Mouse (Mus musculus) heart, embryonic 11.5 days (tissue): ENCODE data around the gene Gstk1. TPM values are rescaled to one million over a fixed set of nuclear protein-coding genes. Genes with fewer than 3 reads are reported as not detected.

Experiments
- ATAC-seq: fragments of 200-750 bp; cut with Nextera tagmentation; replicated peaks from 2 replicates; pipeline ENCODE4 v1.8.0; 2017; ENCODE audit warnings: moderate library complexity; ENCODE audit not compliant: insufficient number of reproducible peaks, low FRiP score, low TSS enrichment
- H3K27ac ChIP-seq: fragments of 300-500 bp; sonication (generic); 2 replicates; pipeline ENCODE4 v1.5.1; 2014; ENCODE audit warnings: mild to moderate bottlenecking, low read depth, low read length
- H3K27me3 ChIP-seq: fragments of 300-500 bp; sonication (generic); 2 replicates; pipeline ENCODE4 v1.6.1; 2014; ENCODE audit warnings: mild to moderate bottlenecking, low read length, mixed read lengths; ENCODE audit not compliant: control insufficient read depth, insufficient read depth
- H3K36me3 ChIP-seq: fragments of 300-500 bp; sonication (generic); 2 replicates; pipeline ENCODE4 v1.6.1; 2014; ENCODE audit warnings: mild to moderate bottlenecking, low read length, moderate library complexity, mixed read lengths; ENCODE audit not compliant: control insufficient read depth, insufficient read depth
- H3K4me1 ChIP-seq: fragments of 300-500 bp; sonication (generic); 2 replicates; pipeline ENCODE4 v1.6.1; 2014; ENCODE audit warnings: low read length; ENCODE audit not compliant: control insufficient read depth, insufficient read depth
- H3K4me2 ChIP-seq: fragments of 300-500 bp; sonication (generic); 2 replicates; pipeline ENCODE4 v1.6.1; 2014; ENCODE audit warnings: mild to moderate bottlenecking, moderate library complexity
- H3K4me3 ChIP-seq: fragments of 300-500 bp; sonication (generic); 2 replicates; pipeline ENCODE4 v1.5.1; 2014; ENCODE audit warnings: low read depth, low read length
- H3K9ac ChIP-seq: fragments of 300-500 bp; sonication (generic); 2 replicates; pipeline ENCODE4 v1.6.1; 2014; ENCODE audit warnings: mild to moderate bottlenecking, low read depth, low read length, moderate library complexity
- H3K9me3 ChIP-seq: fragments of 300-500 bp; sonication (generic); replicated peaks from 2 replicates; pipeline ENCODE4 v1.6.1; 2016; ENCODE audit warnings: low read length; ENCODE audit not compliant: control insufficient read depth
- WGBS: fragments of 180-500 bp; shearing (Covaris S2); extraction: QIAGEN DNeasy Blood & Tissue Kit; methylation state at CpG from one replicate; pipeline ENCODE4 v1.1.7; 2014; ENCODE audit not compliant: insufficient replicate concordance; 5-methylcytosine and 5-hydroxymethylcytosine counted together
- polyA plus RNA-seq: library from polyadenylated mRNA; unstranded; fragments of >200 nt; fragmentation: Nextera tagmentation; extraction: Ambion mirVana; gene quantifications from 2 replicates; pipeline ENCODE4 v1.2.1, GENCODE M21; 2014

Gene Gstk1
- polyA plus RNA-seq, 1 experiment from 2014 or later, result 14.7 TPM

- Histone ChIP-seq H3K27me3 (no peaks in the 10 kb centered on the region), H3K27ac (no peak overlapping the region), H3K4me1 (no peaks in the 10 kb centered on the region), H3K9me3 (no peaks in the 10 kb centered on the region), H3K4me2 (no peak overlapping the region), H3K36me3 (no peaks in the 10 kb centered on the region), H3K9ac (no peak overlapping the region), H3K4me3 (no peak overlapping the region)
- WGBS, result 78% methylated on average over 3 of the region's 3 CpGs
- ATAC-seq, result no peak
Observed at GRCm38 (mm10) chr6:42231191-42231590, 14.5 kb upstream of the Gstk1 start.

- WGBS, result 63% methylated on average over 6 of the region's 6 CpGs
- Histone ChIP-seq H3K4me1 (no peaks in the 10 kb centered on the region), H3K4me2 (no peak overlapping the region), H3K27me3 (no peaks in the 10 kb centered on the region), H3K9ac (no peak overlapping the region), H3K27ac (no peak overlapping the region), H3K36me3 (no peaks in the 10 kb centered on the region), H3K4me3 (no peak overlapping the region), H3K9me3 (no peaks in the 10 kb centered on the region)
- ATAC-seq, result no peak
Observed at GRCm38 (mm10) chr6:42237276-42237805, 8.4 kb upstream of the Gstk1 start.

- no peak overlapping the region for H3K4me3 ChIP-seq
- H3K36me3 ChIP-seq, result no peaks in the 10 kb centered on the region
- H3K4me1 ChIP-seq, result peaks cover 5% of the 10 kb centered on the region; the same call in 1 of the 2 replicates
- ATAC-seq, result no peak
- WGBS, result 80% methylated on average over 6 of the region's 6 CpGs
- no peak overlapping the region for H3K9ac ChIP-seq
- no peak overlapping the region for H3K27ac ChIP-seq
- H3K4me2 ChIP-seq, result no peak overlapping the region
- H3K9me3 ChIP-seq, result no peaks in the 10 kb centered on the region
- H3K27me3 ChIP-seq, result peaks cover 1% of the 10 kb centered on the region; the same call in 1 of the 2 replicates
Observed at GRCm38 (mm10) chr6:42241311-42242045, 4.3 kb upstream of the Gstk1 start.

GRCm38 (mm10) chr6:42247173-42247572 lies 1.4 kb downstream of the Gstk1 start:
- H3K27ac ChIP-seq, result no peak overlapping the region
- H3K9me3 ChIP-seq, result no peaks in the 10 kb centered on the region
- WGBS, result 12% methylated on average over 8 of the region's 8 CpGs
- no peaks in the 10 kb centered on the region for H3K36me3 ChIP-seq
- H3K9ac ChIP-seq, result no peak overlapping the region
- H3K4me1 ChIP-seq, result peaks cover 6% of the 10 kb centered on the region; the same call in 1 of the 2 replicates
- no peak overlapping the region for H3K4me2 ChIP-seq
- peaks cover 6% of the 10 kb centered on the region; the same call in 1 of the 2 replicates for H3K27me3 ChIP-seq
- no peak overlapping the region for H3K4me3 ChIP-seq
- ATAC-seq, result no peak

GRCm38 (mm10) chr6:42247981-42248380 lies 2.2 kb downstream of the Gstk1 start:
- 89% methylated on average over 1 of the region's 1 CpGs for WGBS
- H3K4me1 ChIP-seq, result peaks cover 6% of the 10 kb centered on the region; the same call in 1 of the 2 replicates
- H3K36me3 ChIP-seq, result no peaks in the 10 kb centered on the region
- H3K4me2 ChIP-seq, result no peak overlapping the region
- H3K27ac ChIP-seq, result no peak overlapping the region
- no peak overlapping the region for H3K9ac ChIP-seq
- H3K9me3 ChIP-seq, result no peaks in the 10 kb centered on the region
- H3K4me3 ChIP-seq, result no peak overlapping the region
- H3K27me3 ChIP-seq, result peaks cover 6% of the 10 kb centered on the region; the same call in 1 of the 2 replicates
- ATAC-seq, result no peak

- no peak overlapping the region for H3K4me2 ChIP-seq
- H3K4me3 ChIP-seq, result no peak overlapping the region
- 75% methylated on average over 4 of the region's 4 CpGs for WGBS
- peaks cover 1% of the 10 kb centered on the region; the same call in 1 of the 2 replicates for H3K27me3 ChIP-seq
- no peaks in the 10 kb centered on the region for H3K36me3 ChIP-seq
- no peak overlapping the region for H3K9ac ChIP-seq
- no peak for ATAC-seq
- H3K27ac ChIP-seq, result no peak overlapping the region
- H3K4me1 ChIP-seq, result no peaks in the 10 kb centered on the region
- no peaks in the 10 kb centered on the region for H3K9me3 ChIP-seq
Observed at GRCm38 (mm10) chr6:42251791-42252190, 6.1 kb downstream of the Gstk1 start.

- no peak for ATAC-seq
- 67% methylated on average over 2 of the region's 2 CpGs for WGBS
- H3K27me3 ChIP-seq, result no peaks in the 10 kb centered on the region
- H3K4me1 ChIP-seq, result no peaks in the 10 kb centered on the region
- no peaks in the 10 kb centered on the region for H3K36me3 ChIP-seq
- no peak overlapping the region for H3K27ac ChIP-seq
- H3K4me3 ChIP-seq, result no peak overlapping the region
- no peaks in the 10 kb centered on the region for H3K9me3 ChIP-seq
- H3K4me2 ChIP-seq, result no peak overlapping the region
- no peak overlapping the region for H3K9ac ChIP-seq
Observed at GRCm38 (mm10) chr6:42253103-42253502, 7.4 kb downstream of the Gstk1 start.

- 18% methylated on average over 11 of the region's 11 CpGs for WGBS
- ATAC-seq, result no peak; the same call in 1 of the 2 replicates
Observed at GRCm38 (mm10) chr6:42257303-42257863, 11.6 kb downstream of the Gstk1 start.

More at GRCm38 (mm10) chr6:42257303-42257863, 11.6 kb downstream of the Gstk1 start:
- Histone ChIP-seq H3K4me3 (no peak overlapping the region), H3K9me3 (no peaks in the 10 kb centered on the region), H3K4me2 (peak overlapping the region; percentile 38; the same call in 1 of the 2 replicates), H3K36me3 (no peaks in the 10 kb centered on the region), H3K4me1 (peaks cover 3% of the 10 kb centered on the region; the same call in 1 of the 2 replicates), H3K27ac (no peak overlapping the region), H3K9ac (no peak overlapping the region), H3K27me3 (no peaks in the 10 kb centered on the region; the same call in 1 of the 2 replicates)
